Mouse (Mus musculus): ENCODE measurements at regions not wholly inside any gene's neighbourhood (a gene's known extent, or its start where the extent isn't known, plus 50 kb on each side); places are given as distances from the start of the nearest gene placed in this dataset.

DNA sequence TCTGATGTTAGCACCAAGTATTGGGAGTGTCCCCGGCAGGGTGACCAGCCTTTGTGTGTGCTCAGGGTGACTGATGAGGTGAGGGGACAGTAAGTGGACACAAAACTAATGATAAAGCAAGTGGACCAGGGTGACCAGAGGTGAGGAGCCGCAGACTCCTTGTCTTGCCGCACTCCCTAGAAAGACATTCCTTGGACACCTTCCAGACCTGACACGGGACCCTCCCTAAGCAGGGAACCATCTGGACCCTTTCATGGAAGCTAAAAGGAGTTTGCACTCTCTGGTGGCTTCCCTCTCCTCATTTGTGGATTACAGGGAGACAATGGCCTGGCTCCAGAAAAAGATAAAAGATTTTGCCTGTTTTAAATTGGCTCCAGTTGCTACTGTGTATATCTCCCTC lies 230.7 kb downstream of the Gm12728 start:
- no peaks in the 10 kb centered on the region for H3K9me3 ChIP-seq (ENCODE audit: control insufficient read depth, low read length)
- H3K27ac ChIP-seq (replicated peaks in 1 of 2; ENCODE audit: control insufficient read depth in 1 of 2, insufficient read depth in 1 of 2, low read depth in 2 of 2, low read length in 2 of 2): no peak overlapping the region
- H3K27me3 ChIP-seq (ENCODE audit: control insufficient read depth, insufficient read depth, low read length): no peaks in the 10 kb centered on the region
- no peak for ATAC-seq (ENCODE audit: insufficient number of reproducible peaks, insufficient read depth, low FRiP score, low read depth)
- H3K9ac ChIP-seq (ENCODE audit: low read length): no peak overlapping the region
- WGBS: 17% methylated on average over 4 of the region's 4 CpGs
- no peaks in the 10 kb centered on the region for H3K36me3 ChIP-seq (ENCODE audit: control insufficient read depth, insufficient read depth, low read length)
- H3K4me1 ChIP-seq (ENCODE audit: control insufficient read depth in 2 of 2, insufficient read depth in 2 of 2, low read length in 2 of 2): peaks cover 5 to 11% of the 10 kb centered on the region in 2 experiments; a peak in 2 of 4 replicates
- H3K4me3 ChIP-seq (ENCODE audit: control insufficient read depth in 1 of 2, insufficient read depth in 1 of 2, low read depth in 1 of 2, low read length in 2 of 2): no peak overlapping the region
- H3K4me2 ChIP-seq (ENCODE audit: low read length): no peak overlapping the region

DNA sequence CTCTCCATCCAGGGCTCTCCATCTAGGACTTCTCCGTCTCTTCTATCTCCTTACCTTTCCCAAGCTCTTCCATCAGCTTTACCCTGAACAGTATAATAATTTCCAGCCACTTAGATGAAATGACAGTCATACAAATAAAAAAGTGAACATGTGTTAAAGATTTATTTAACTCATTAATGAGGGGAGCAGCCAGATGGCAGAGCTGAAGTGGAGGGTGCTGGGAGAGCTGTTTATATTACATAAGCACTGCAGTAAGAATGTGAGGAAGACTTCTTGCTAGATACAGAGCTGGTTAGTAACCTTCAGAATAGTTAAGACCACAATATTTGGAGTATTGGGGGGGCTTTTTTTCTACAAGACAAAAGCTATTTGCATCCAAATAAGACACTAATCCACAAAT lies 234.9 kb downstream of the Gm12728 start:
- ATAC-seq (ENCODE audit: insufficient number of reproducible peaks, insufficient read depth, low FRiP score, low read depth): no peak
- 90% methylated on average over 1 of the region's 1 CpGs for WGBS
- H3K4me1 ChIP-seq (ENCODE audit: control insufficient read depth in 2 of 2, insufficient read depth in 2 of 2, low read length in 2 of 2): peaks cover 5 to 10% of the 10 kb centered on the region in 2 experiments; a peak in 2 of 4 replicates
- H3K4me3 ChIP-seq (ENCODE audit: control insufficient read depth in 1 of 2, insufficient read depth in 1 of 2, low read depth in 1 of 2, low read length in 2 of 2): no peak overlapping the region
- no peaks in the 10 kb centered on the region for H3K9me3 ChIP-seq (ENCODE audit: control insufficient read depth, low read length)
- no peaks in the 10 kb centered on the region for H3K36me3 ChIP-seq (ENCODE audit: control insufficient read depth, insufficient read depth, low read length)
- no peak overlapping the region for H3K4me2 ChIP-seq (ENCODE audit: low read length)
- H3K27me3 ChIP-seq (ENCODE audit: control insufficient read depth, insufficient read depth, low read length): no peaks in the 10 kb centered on the region
- H3K27ac ChIP-seq (replicated peaks in 1 of 2; ENCODE audit: control insufficient read depth in 1 of 2, insufficient read depth in 1 of 2, low read depth in 2 of 2, low read length in 2 of 2): no peak overlapping the region
- H3K9ac ChIP-seq (ENCODE audit: low read length): no peak overlapping the region

DNA sequence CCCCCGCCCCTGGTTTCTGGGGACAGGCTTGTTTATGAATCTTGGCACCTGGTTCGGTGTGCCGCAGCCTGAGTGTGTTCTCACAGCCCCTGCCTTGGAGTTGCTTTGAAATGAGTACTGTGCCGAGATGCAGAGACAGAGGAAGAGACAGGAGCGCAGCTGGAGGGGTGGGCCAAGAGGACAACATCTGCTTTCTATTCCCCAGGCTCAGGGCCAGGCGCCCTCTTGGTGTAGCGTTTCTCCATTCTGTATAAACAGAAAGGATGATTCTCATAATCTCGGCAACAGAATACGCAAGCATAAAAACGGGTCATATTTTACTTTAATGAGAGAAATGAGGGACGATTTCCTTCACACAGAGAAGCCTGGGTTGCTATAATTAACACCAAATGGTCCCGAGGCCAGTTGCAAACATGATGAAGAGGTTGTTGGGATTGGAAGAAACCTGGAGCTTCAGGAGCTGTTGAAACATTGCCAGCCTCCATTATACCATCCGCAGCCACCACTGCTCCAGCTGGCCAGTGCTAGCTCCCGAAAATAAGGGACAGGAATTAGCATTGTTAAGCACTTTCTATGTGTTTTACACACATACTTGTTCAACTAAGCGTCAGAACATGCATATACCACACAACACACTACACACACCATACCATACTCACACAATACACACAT lies 236.4 kb downstream of the Gm12728 start:
- Histone ChIP-seq H3K9ac (ENCODE audit: low read length) (no peak overlapping the region), H3K9me3 (ENCODE audit: control insufficient read depth, low read length) (no peaks in the 10 kb centered on the region), H3K27ac (replicated peaks in 1 of 2; ENCODE audit: control insufficient read depth in 1 of 2, insufficient read depth in 1 of 2, low read depth in 2 of 2, low read length in 2 of 2) (no peak overlapping the region), H3K4me3 (ENCODE audit: control insufficient read depth in 1 of 2, insufficient read depth in 1 of 2, low read depth in 1 of 2, low read length in 2 of 2) (no peak overlapping the region), H3K4me1 (ENCODE audit: control insufficient read depth in 2 of 2, insufficient read depth in 2 of 2, low read length in 2 of 2) (no peaks in the 10 kb centered on the region), H3K36me3 (ENCODE audit: control insufficient read depth, insufficient read depth, low read length) (no peaks in the 10 kb centered on the region), H3K27me3 (ENCODE audit: control insufficient read depth, insufficient read depth, low read length) (no peaks in the 10 kb centered on the region), H3K4me2 (ENCODE audit: low read length) (no peak overlapping the region)
- 76% methylated on average over 15 of the region's 15 CpGs for WGBS
- no peak for ATAC-seq (ENCODE audit: insufficient number of reproducible peaks, insufficient read depth, low FRiP score, low read depth)

DNA sequence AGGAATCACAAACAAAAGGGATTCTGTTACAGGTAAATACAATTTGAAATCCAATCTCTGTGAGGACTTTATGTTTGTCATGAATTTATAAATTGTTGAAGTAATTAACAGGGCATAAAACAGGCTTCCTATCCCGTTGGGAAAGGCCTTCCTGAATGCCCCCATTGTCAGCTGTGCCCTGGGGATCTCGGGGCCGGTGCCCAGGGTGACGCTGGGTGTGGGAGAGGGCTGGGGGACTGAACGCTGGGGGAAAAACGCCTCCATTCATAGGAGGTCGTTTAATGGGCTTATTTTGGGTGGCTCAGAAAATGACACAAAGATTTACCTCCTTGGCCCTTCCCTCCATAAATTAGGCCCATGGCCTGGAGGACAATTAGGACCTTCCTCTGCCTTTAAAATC lies 250.7 kb downstream of the Gm12728 start:
- no peak for ATAC-seq (ENCODE audit: insufficient number of reproducible peaks, insufficient read depth, low FRiP score, low read depth)
- Histone ChIP-seq H3K9ac (ENCODE audit: low read length) (no peak overlapping the region), H3K4me3 (ENCODE audit: control insufficient read depth in 1 of 2, insufficient read depth in 1 of 2, low read depth in 1 of 2, low read length in 2 of 2) (no peak overlapping the region), H3K27ac (replicated peaks in 1 of 2; ENCODE audit: control insufficient read depth in 1 of 2, insufficient read depth in 1 of 2, low read depth in 2 of 2, low read length in 2 of 2) (no peak overlapping the region), H3K27me3 (ENCODE audit: control insufficient read depth, insufficient read depth, low read length) (no peaks in the 10 kb centered on the region), H3K36me3 (ENCODE audit: control insufficient read depth, insufficient read depth, low read length) (no peaks in the 10 kb centered on the region), H3K9me3 (ENCODE audit: control insufficient read depth, low read length) (no peaks in the 10 kb centered on the region), H3K4me2 (ENCODE audit: low read length) (no peak overlapping the region), H3K4me1 (ENCODE audit: control insufficient read depth in 2 of 2, insufficient read depth in 2 of 2, low read length in 2 of 2) (peaks cover 5 to 8% of the 10 kb centered on the region in 2 experiments)
- 75% methylated on average over 7 of the region's 7 CpGs for WGBS

DNA sequence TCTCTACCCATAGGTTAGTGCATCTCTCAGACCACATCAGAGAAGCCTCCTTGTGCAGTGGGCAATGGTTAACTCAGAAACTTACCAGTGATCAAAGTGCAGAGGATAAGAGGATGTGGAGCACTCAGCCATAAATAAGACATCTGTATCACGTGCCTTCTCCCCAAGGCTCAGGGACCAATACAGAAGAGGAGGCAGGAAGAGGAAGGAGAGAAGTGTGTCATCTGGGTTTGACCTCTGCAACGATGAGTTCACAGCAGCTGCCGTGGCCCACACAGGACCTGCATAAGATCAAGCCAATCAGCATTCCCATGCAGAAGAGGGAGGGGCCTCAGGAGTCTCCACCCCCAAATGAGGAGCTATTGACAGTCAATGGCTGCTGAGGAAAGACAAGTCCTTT lies 252.8 kb downstream of the Gm12728 start:
- H3K36me3 ChIP-seq (ENCODE audit: control insufficient read depth, insufficient read depth, low read length): no peaks in the 10 kb centered on the region
- 58% methylated on average over 3 of the region's 3 CpGs for WGBS
- H3K4me3 ChIP-seq (ENCODE audit: control insufficient read depth in 1 of 2, insufficient read depth in 1 of 2, low read depth in 1 of 2, low read length in 2 of 2): no peak overlapping the region
- H3K9me3 ChIP-seq (ENCODE audit: control insufficient read depth, low read length): no peaks in the 10 kb centered on the region
- H3K4me1 ChIP-seq (ENCODE audit: control insufficient read depth in 2 of 2, insufficient read depth in 2 of 2, low read length in 2 of 2): peaks cover 5 to 8% of the 10 kb centered on the region in 2 experiments
- H3K9ac ChIP-seq (ENCODE audit: low read length): no peak overlapping the region
- no peak for ATAC-seq (ENCODE audit: insufficient number of reproducible peaks, insufficient read depth, low FRiP score, low read depth)
- no peak overlapping the region for H3K4me2 ChIP-seq (ENCODE audit: low read length)
- H3K27me3 ChIP-seq (ENCODE audit: control insufficient read depth, insufficient read depth, low read length): no peaks in the 10 kb centered on the region
- no peak overlapping the region for H3K27ac ChIP-seq (replicated peaks in 1 of 2; ENCODE audit: control insufficient read depth in 1 of 2, insufficient read depth in 1 of 2, low read depth in 2 of 2, low read length in 2 of 2)

GRCm38 (mm10) chr4:106043661-106044060 lies 254.0 kb downstream of the Gm12728 start:
- Histone ChIP-seq H3K27ac (replicated peaks in 1 of 2; ENCODE audit: control insufficient read depth in 1 of 2, insufficient read depth in 1 of 2, low read depth in 2 of 2, low read length in 2 of 2) (peak overlapping the region; percentile 28 to 54; a peak in 2 of 4 replicates), H3K4me3 (ENCODE audit: control insufficient read depth in 1 of 2, insufficient read depth in 1 of 2, low read depth in 1 of 2, low read length in 2 of 2) (no peak overlapping the region), H3K9ac (ENCODE audit: low read length) (no peak overlapping the region; the same call in 1 of the 2 replicates), H3K36me3 (ENCODE audit: control insufficient read depth, insufficient read depth, low read length) (no peaks in the 10 kb centered on the region), H3K27me3 (ENCODE audit: control insufficient read depth, insufficient read depth, low read length) (no peaks in the 10 kb centered on the region), H3K4me1 (ENCODE audit: control insufficient read depth in 2 of 2, insufficient read depth in 2 of 2, low read length in 2 of 2) (peaks cover 7 to 14% of the 10 kb centered on the region in 2 experiments), H3K9me3 (ENCODE audit: control insufficient read depth, low read length) (no peaks in the 10 kb centered on the region), H3K4me2 (ENCODE audit: low read length) (no peak overlapping the region; the same call in 1 of the 2 replicates)
- no peak for ATAC-seq (ENCODE audit: insufficient number of reproducible peaks, insufficient read depth, low FRiP score, low read depth)
- WGBS: 35% methylated on average over 9 of the region's 9 CpGs

DNA sequence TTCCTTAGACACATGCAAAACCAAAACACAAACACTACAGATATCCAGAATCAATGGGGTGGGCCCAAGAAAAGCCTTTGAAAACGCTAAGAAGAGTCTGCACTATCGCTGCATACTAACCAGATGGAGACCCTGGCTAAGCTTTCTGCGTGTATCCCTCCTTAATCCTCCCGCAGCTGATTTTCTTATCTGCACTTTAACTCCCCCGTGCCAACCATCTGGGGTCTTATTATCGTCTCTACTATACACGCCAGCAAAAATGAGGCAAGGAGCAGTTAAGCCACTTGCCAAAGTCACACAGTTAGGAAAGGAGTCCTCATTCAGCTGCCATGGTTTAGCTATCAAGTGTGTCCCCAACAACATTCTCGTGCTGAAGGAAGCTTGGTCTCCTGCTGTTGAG lies 258.4 kb downstream of the Gm12728 start:
- WGBS: 36% methylated on average over 8 of the region's 8 CpGs
- no peak; the same call in 1 of the 2 replicates for ATAC-seq (ENCODE audit: insufficient number of reproducible peaks, insufficient read depth, low FRiP score, low read depth)

DNA sequence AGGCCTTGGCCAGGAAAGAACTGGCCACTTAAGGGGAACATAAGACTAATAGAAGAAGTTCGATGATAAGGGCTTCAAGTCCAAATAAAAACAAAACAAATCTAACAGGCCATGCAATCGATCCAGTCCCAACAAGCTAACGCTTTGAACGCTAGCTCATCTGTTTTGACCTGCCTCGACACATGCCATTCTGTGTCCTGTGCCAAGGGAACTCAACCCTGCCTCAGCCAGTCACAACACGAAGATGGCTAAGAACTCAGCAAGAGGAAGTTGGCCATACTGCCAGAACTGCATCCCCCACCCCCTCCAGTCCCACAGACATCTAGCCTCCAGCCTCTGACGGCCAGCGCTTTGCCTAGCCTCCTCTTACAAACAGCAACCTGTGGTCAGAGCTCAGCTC lies 259.1 kb downstream of the Gm12728 start:
- no peak for ATAC-seq (ENCODE audit: insufficient number of reproducible peaks, insufficient read depth, low FRiP score, low read depth)

More for the DNA sequence above, 258.4 kb downstream of the Gm12728 start:
- Histone ChIP-seq H3K36me3 (ENCODE audit: control insufficient read depth, insufficient read depth, low read length) (no peaks in the 10 kb centered on the region), H3K4me2 (ENCODE audit: low read length) (no peak overlapping the region), H3K9ac (ENCODE audit: low read length) (no peak overlapping the region), H3K27me3 (ENCODE audit: control insufficient read depth, insufficient read depth, low read length) (no peaks in the 10 kb centered on the region), H3K27ac (replicated peaks in 1 of 2; ENCODE audit: control insufficient read depth in 1 of 2, insufficient read depth in 1 of 2, low read depth in 2 of 2, low read length in 2 of 2) (no peak overlapping the region), H3K4me1 (ENCODE audit: control insufficient read depth in 2 of 2, insufficient read depth in 2 of 2, low read length in 2 of 2) (peaks cover 7 to 13% of the 10 kb centered on the region in 2 experiments), H3K4me3 (ENCODE audit: control insufficient read depth in 1 of 2, insufficient read depth in 1 of 2, low read depth in 1 of 2, low read length in 2 of 2) (no peak overlapping the region), H3K9me3 (ENCODE audit: control insufficient read depth, low read length) (no peaks in the 10 kb centered on the region)

More for the DNA sequence above, 259.1 kb downstream of the Gm12728 start:
- Histone ChIP-seq H3K27me3 (ENCODE audit: control insufficient read depth, insufficient read depth, low read length) (no peaks in the 10 kb centered on the region), H3K4me2 (ENCODE audit: low read length) (no peak overlapping the region), H3K4me3 (ENCODE audit: control insufficient read depth in 1 of 2, insufficient read depth in 1 of 2, low read depth in 1 of 2, low read length in 2 of 2) (no peak overlapping the region), H3K36me3 (ENCODE audit: control insufficient read depth, insufficient read depth, low read length) (no peaks in the 10 kb centered on the region), H3K4me1 (ENCODE audit: control insufficient read depth in 2 of 2, insufficient read depth in 2 of 2, low read length in 2 of 2) (0 out of 4 replicates have a peak, but pooled peaks cover 2 to 6% of the 10 kb centered on the region in 2 experiments), H3K9ac (ENCODE audit: low read length) (no peak overlapping the region), H3K9me3 (ENCODE audit: control insufficient read depth, low read length) (no peaks in the 10 kb centered on the region), H3K27ac (replicated peaks in 1 of 2; ENCODE audit: control insufficient read depth in 1 of 2, insufficient read depth in 1 of 2, low read depth in 2 of 2, low read length in 2 of 2) (no peak overlapping the region)
- WGBS: 84% methylated on average over 8 of the region's 8 CpGs

Measured in heart, embryonic 14.5 days (tissue).